Mouse (Mus musculus) C2C12 (cell line): ENCODE results near the gene Lce3e.

Experiments used
- CEBPB ChIP-seq: IDR thresholded peaks from one replicate; pipeline ENCODE4 v1.6.1; 2011; ENCODE audit warnings: low read depth, mild to moderate bottlenecking, control low read depth, moderate library complexity
- CTCF ChIP-seq: IDR thresholded peaks from one replicate; pipeline ENCODE4 v1.5.1; 2011; ENCODE audit not compliant: control insufficient read depth, insufficient read depth, insufficient read length
- FOSL1 ChIP-seq: IDR thresholded peaks from one replicate; pipeline ENCODE4 v1.8.0; 2011; ENCODE audit warnings: mild to moderate bottlenecking, low read length; ENCODE audit not compliant: poor library complexity, insufficient read depth, severe bottlenecking
- MAX ChIP-seq: IDR thresholded peaks from one replicate; pipeline ENCODE4 v1.6.1; 2011; ENCODE audit warnings: mild to moderate bottlenecking, control low read depth
- MYOD1 ChIP-seq: IDR thresholded peaks from one replicate; pipeline ENCODE4 v1.6.1; 2011; ENCODE audit warnings: low read depth; ENCODE audit not compliant: control insufficient read depth, insufficient read length
- USF1 ChIP-seq: IDR thresholded peaks from one replicate; pipeline ENCODE4 v1.6.1; 2011; ENCODE audit warnings: low read depth, mild to moderate bottlenecking, control low read depth, moderate library complexity

DNA sequence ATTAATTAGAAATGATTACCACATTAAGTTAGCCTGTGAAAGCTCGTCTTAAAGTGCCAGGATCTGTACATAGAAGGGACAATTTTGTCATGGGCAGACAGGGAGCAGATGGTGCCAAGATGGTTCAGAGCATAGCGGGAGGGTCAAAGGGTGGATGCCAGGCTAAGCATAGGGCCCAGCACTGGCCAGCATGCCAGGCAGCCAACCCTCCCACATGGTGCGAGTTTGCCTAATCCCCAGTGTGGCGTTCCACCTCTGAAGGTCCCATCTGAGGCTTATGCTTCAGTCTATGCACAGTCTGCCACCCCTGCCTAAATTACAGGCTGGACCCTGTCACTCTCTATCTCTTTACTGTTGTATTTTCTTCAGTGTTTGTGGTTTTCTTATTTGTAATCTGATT is 36.0 kb downstream of the Lce3e start:
- TF ChIP-seq MYOD1 (no peak), CTCF (no peak), USF1 (no peak), MAX (no peak), CEBPB (no peak), FOSL1 (no peak)
